Comparison of ENCODE assay signal across 8 mouse cellular contexts in the genomic region with DNA sequence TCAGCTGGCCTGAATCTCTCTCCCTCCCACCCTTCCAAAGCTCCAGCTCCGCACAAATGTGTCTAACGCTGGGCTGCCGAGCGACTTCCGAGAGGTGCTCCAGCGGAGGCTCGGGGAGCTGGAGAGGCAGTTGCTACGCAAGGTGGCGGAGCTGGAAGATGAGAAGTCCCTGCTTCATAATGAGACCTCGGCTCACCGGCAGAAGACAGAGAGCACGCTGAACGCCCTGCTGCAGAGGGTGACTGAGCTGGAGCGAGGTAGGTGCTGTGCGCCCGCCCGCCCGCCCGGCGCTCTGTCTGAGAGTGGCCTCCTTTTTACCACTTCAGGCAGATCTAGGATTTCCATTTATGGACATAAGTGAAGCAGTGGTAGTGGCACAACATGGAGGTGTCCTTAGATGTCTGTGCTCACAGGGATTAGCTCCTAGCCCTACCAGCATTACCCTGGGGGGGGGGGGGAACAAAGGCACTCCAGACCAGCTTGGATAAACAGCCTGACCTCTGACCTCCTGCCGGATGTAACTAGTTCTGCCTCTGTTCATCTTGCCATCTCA. TPM values are rescaled to one million over a fixed set of nuclear protein-coding genes. Genes with fewer than 3 reads are reported as not detected.
DNase-seq lines count a peak whose midpoint lies in the region; ATAC-seq and TF ChIP-seq lines count a peak whose summit lies in the region.

No protein-coding gene starts in this region.

- H3K4me2 ChIP-seq in lung, embryonic 15.5 days, result peak overlapping the region; percentile 41
- H3K4me2 ChIP-seq in limb, embryonic 11.5 days (ENCODE audit: low read depth, severe bottlenecking), result peak overlapping the region; percentile 42; the same call in 1 of the 2 replicates

- H3K9me3 ChIP-seq in lung, embryonic 15.5 days, result no peaks in the 10 kb centered on the region
- H3K9me3 ChIP-seq in limb, embryonic 11.5 days (ENCODE audit: control insufficient read depth, low read length), result no peaks in the 10 kb centered on the region

- no peak for ATAC-seq in cerebellum, adult (ENCODE audit: insufficient number of reproducible peaks, low FRiP score, low TSS enrichment)
- ATAC-seq in lung, embryonic 15.5 days (ENCODE audit: borderline replicate concordance, extremely low read depth, low FRiP score, low TSS enrichment), result no peak
- ATAC-seq in limb, embryonic 11.5 days (ENCODE audit: insufficient number of reproducible peaks, low FRiP score, low TSS enrichment, low read depth), result no peak

- TF ChIP-seq POLR2A in lung, adult 2 months (IDR thresholded peaks at IDR 0.05; ENCODE audit: borderline replicate concordance, extremely low read depth, low read depth, low read length), result no peak

- peak; percentile 44 to 50 for DNase-seq in cerebellum, postnatal 14 days
- DNase-seq in lung, adult 2 months, result no peak
- peak; percentile 55 for DNase-seq in limb, embryonic 11.5 days (ENCODE audit: low spot score)
- DNase-seq in right cerebral cortex, postnatal 25 days, result peak; percentile 44
- no peak for DNase-seq in layer of hippocampus, adult 9-10 months (ENCODE audit: low spot score)
- no peak for DNase-seq in urinary bladder, postnatal 4 days (ENCODE audit: low spot score in 2 of 2)

- H3K27ac ChIP-seq in lung, embryonic 15.5 days, result no peak overlapping the region
- H3K27ac ChIP-seq in limb, embryonic 11.5 days (replicated peaks; ENCODE audit: low read depth, low read length), result no peak overlapping the region

- H3K27me3 ChIP-seq in lung, embryonic 15.5 days, result peaks cover 70% of the 10 kb centered on the region
- peaks cover 31% of the 10 kb centered on the region for H3K27me3 ChIP-seq in limb, embryonic 11.5 days (ENCODE audit: control insufficient read depth, insufficient read depth, low read length)

- peaks cover 15% of the 10 kb centered on the region; the same call in 1 of the 2 replicates for H3K4me1 ChIP-seq in lung, embryonic 15.5 days
- H3K4me1 ChIP-seq in lung, adult 2 months (ENCODE audit: control insufficient read depth, insufficient read depth, low read length), result no peaks in the 10 kb centered on the region
- H3K4me1 ChIP-seq in limb, embryonic 11.5 days (ENCODE audit: control insufficient read depth, insufficient read depth, low read length), result no peaks in the 10 kb centered on the region; the same call in 1 of the 2 replicates

- 2% methylated on average over 20 of the region's 21 CpGs for WGBS in lung, embryonic 15.5 days
- 10% methylated on average over 21 of the region's 21 CpGs for WGBS in lung, adult 2 months
- WGBS in limb, embryonic 11.5 days, result 3% methylated on average over 21 of the region's 21 CpGs

- no peaks in the 10 kb centered on the region for H3K36me3 ChIP-seq in lung, embryonic 15.5 days
- H3K36me3 ChIP-seq in limb, embryonic 11.5 days (ENCODE audit: control insufficient read depth, insufficient read depth, low read length), result no peaks in the 10 kb centered on the region

- no peak overlapping the region for H3K9ac ChIP-seq in lung, embryonic 15.5 days
- no peak overlapping the region for H3K9ac ChIP-seq in limb, embryonic 11.5 days (ENCODE audit: low read length)

- TF ChIP-seq CTCF in lung, adult 2 months (IDR thresholded peaks at IDR 0.05; ENCODE audit: insufficient read depth, low read length), result no peak

- H3K4me3 ChIP-seq in lung, embryonic 15.5 days, result no peak overlapping the region
- H3K4me3 ChIP-seq in lung, adult 2 months (replicated peaks; ENCODE audit: extremely low read depth, low read depth, low read length), result no peak overlapping the region
- H3K4me3 ChIP-seq in limb, embryonic 11.5 days (ENCODE audit: low read depth, low read length), result peak overlapping the region; percentile 19

RNA-seq across cellular contexts. Expression of a gene that starts 2.5 kb away (rescaled TPM):
- polyA plus RNA-seq in lung, embryonic 15.5 days (2015; fragmentation: Nextera tagmentation; extraction: Ambion mirVana), result 0.15 and 0.42 TPM in 2 replicates
- polyA plus RNA-seq in lung, adult 2 months (2012; rRNA removed), result 1.4 TPM in 2 replicates
- 0.17 and 0.23 TPM in 2 replicates for polyA plus RNA-seq in limb, embryonic 11.5 days (2014; fragmentation: Nextera tagmentation; extraction: Ambion mirVana)

Comparison
In these comparisons a context has a peak if more than half of its experiments do, and no peak if none do; other contexts are left out.
1. DNase-seq: peak in cerebellum, postnatal 14 days (2 of 2), limb, embryonic 11.5 days (single experiment) and right cerebral cortex, postnatal 25 days (single experiment); none in lung, adult 2 months (single experiment), layer of hippocampus, adult 9-10 months (single experiment) and urinary bladder, postnatal 4 days (0 of 2).